ENCODE assay signal across 7 mouse cellular contexts in genomic region chr11:102280267-102280666, GRCm38 (mm10). TPM values are rescaled to one million over a fixed set of nuclear protein-coding genes. Genes with fewer than 3 reads are reported as not detected.
"Had no signal": no experiment of that assay in that cellular context is flagged by ENCODE, and none has a peak within 500 bp of the region (broad histone marks: within the 10 kb centered on the region; RNA-seq: fewer than 3 reads in every experiment).

No protein-coding gene starts in this region.

RNA-seq across cellular contexts. Expression of gene Asb16, which starts 11.7 kb away (rescaled TPM):
- polyA plus RNA-seq: liver, postnatal 0 days; lung, postnatal 0 days; macrophage; midbrain, embryonic 12.5 days; neural tube, embryonic 11.5 days; neural tube, embryonic 13.5 days; stomach, embryonic 14.5 days had no signal
